Mouse (Mus musculus) Muller cell, postnatal 12 days (primary cell): ENCODE data around the gene Amer3.
"Not testable (repeated sequence)": the region's sequence is repeated elsewhere in the genome, so short reads cannot be mapped to it uniquely, and the experiment has no call there.

Source experiments
- DNase-seq: peaks from one replicate; pipeline ENCODE4 v3.0.0-alpha.2; 2015; ENCODE audit errors: inconsistent ontology term

Gene Amer3

DNA sequence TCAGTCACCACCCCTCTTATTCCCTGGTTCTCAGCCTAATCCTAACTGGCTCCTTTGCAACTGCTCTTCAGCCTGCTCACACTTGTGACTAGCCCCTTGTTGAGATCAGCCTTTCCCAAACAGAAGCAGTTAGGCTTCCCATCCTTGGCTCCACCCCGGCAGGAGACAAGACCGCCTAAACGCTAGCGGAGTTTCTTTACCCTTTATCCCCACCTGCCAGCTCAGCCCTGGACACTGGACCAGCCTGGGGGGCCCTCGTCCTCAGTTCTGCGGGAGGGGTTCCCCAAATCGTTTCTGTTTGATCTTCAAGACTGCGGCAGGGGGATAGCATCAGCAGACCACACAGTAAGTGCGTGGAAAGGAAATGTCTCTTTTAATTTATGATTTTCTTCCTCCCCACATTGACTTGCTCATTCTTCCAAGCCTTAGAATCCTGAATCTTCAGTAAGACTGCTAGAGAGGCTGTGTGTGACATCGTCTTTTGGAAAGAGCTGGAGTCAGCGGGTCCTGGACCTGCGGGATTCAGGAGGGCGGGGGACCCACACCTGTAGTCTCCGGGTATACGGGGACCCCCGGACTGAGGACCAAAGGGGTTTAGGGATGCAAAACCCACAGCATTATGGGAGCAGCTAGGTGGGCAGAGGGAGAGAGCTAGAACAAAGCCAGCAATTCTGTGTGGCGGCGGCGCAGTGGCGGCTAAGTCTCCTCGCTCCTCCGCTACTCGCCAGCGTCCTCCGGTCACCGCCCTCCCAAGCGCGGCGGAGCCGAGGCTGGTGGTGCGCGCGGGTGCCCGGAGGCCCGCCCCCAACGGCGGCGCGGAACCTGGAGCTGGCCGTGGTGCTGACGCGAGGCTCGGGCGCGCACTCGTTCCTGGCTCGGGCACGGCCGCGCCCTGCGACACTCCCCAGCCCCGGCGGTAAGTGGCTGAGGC is at the start of gene Amer3:
Gene Amer3 (plus strand): TSS at position 807 of the 931 bp plus-strand sequence.
- peak; percentile 86 for DNase-seq

DNA sequence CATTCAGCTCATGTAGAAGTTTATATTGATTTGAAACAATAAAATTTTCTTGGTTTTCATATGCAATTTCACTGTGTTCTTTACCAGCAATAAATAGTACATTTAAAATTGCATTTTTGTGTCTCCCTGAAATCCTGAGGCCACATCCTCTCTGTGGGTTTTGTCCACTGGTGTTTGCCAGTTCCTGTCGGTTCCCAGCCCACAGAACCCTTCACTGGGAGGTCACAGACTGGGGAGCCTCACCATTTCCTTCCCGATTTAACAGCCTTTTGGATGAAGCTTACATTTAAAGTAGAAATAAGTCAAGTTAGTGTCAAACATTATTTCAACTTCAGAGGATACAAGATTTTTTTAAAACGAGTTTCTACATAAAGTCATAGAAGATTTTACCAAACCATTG is 44.9 kb upstream of the Amer3 start:
- DNase-seq, result not testable (repeated sequence)

DNA sequence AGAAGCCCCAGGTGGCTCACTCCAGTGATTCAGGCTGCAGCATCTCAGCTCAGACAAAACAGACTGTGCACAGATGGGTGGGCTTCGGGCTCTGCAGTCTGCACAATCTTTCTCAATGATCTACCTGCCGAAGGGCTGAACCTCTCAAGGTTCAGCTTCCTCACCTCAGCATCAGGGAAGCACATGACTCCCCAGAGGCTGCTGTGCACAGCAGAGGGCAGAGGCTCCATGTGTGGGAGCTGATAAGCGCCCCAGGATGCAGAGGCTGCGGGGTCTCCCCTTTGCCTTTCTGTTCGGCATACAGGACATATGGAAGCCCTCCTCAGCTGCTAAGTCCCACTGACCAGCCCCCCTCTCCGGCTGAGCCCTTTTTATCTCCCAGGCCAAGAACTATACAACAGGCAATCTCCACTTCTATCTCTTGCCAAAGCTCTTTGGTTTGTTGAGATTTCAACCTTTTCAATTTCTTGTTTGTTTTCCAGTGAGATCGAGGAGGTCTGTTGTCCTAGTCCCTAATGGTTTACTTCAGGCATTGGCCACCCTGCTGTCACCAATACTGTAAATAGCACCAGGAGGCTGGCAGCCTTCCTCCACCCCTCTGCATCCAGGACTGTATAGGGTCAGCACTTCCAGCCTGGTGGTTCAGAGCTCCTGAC is 44.3 kb upstream of the Amer3 start, which contains the start of gene Cfc1:
Gene Cfc1 (plus strand): TSS at position 606 of the 656 bp plus-strand sequence.
- not testable (repeated sequence) for DNase-seq

DNA sequence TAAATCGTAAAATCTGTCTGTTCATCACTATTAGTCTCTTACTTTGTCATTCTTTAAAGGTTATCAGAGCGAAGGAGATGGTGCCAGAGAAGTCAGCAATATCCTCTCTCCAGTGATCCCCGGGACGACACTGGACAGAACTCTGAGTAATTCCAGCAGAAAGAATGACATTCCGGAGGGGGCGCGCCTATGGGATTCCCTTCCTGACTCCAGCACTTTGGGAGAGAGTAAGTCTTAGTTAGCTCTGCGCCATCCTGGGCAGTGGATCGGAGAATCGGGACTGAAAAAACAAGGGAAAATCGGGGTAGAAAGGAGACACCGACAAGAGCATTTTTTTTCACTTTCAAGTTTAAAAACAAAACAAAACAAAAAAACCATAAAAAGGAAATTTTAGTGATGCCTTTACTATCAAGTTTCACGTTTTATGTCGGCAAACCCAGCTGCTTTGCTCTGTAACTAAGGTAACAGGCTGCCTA is 43.1 kb upstream of the Amer3 start:
- DNase-seq, result peak; percentile 30

DNA sequence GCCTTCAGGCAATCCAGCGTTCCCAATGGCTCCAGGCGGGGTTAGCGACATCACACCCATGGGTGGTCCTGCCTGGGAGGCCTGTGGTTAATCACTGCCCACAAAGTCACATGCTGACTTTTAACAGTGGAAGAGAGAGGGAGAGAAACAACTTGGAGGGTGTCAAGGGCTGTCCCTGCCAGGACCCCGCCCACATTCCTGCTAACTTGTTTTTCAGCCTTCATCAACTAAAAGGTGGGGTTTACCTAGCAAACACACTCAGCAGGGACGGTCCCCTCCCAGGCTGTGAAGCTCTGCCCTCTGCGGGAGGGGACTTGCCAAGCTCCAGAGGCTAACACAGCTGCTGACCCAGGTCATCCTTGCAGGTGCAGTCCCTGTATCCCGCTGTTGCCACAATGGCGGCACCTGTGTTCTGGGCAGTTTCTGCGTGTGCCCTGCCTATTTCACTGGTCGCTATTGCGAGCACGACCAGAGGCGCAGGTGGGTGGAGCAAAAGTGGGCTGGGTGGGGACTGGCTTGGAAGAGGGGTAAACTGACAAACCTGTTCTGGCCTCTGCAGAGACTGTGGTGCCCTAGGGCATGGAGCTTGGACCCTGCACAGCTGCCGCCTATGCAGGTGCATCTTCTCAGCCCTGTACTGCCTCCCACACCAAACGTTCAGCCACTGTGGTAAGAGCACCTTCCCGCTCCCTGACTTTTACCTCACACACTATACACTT is 42.5 kb upstream of the Amer3 start:
- peak; percentile 38 for DNase-seq

DNA sequence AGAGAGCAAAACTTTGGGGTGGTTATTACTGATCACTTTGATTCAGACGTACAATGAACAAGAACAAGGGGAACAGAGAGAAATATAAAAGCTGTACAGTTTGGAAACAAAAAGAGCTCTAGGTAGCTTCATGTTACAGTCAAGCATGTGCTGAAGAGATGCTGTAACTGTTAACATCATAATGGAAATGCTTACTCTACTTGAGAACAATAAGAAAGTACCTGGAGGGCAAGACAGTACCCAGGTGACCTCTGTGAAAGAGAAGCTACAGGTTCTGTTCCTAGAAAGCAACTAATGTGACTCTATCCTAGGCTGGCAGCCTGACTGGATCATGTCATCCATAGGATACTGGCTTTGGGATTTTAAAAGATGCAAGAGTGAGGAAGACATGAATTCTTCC is 32.4 kb upstream of the Amer3 start:
- no peak for DNase-seq

DNA sequence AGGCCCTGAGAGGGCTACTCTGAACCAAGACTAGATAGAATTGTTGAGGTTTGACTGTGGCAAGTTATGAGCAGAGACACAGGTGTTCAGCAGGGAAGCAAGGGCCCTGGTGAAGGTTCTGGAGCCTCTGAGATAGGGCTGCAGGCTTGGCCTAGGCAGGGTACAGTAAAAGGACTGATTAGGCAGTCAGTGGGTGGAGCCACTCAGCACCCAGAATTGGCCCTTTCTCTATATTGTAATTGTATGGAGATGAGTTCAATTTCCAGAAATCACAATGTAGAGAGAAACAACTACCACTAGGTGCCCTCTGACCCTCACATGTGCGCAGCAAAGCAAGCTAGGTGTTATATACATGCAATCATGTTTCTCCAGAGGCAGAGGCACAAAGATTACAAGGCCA is 25.8 kb upstream of the Amer3 start:
- DNase-seq, result no peak

DNA sequence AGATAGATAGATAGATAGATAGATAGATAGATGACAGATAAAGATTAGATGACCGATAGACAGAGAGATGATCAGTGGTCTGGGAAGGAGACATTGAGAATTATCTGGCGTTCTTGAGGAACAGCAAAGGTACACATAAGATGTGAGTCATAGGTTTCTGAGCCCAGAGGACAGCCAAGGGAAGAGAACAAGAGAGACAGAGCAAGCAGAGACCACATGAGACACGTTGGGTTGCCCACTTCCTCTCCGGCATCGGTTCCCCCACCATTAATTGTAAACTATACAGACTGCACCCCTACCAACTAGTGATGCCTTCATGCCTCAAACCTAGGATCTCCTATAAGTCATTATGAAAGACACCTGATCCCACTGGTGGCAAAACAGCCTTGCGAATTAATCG is 25.2 kb upstream of the Amer3 start:
- DNase-seq, result no peak

DNA sequence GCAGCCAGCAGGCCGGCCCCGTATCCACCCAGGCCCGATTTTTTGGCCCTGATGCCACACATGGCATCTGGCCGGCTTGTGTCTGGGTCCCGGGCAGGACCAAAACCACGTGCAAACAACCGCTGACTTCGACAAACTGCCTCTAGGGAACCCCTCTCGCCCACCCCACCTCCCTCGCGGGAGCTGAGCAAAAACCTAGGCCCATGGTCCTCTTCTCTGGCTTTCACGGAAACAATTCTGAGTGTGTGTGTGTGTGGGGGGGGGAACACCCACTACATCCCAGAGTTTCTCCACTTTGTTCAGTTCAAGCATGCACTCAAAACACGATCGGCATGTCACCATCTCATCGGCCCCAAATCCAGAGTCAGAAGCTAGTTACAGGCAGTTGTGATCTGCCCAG is 18.6 kb upstream of the Amer3 start, which contains the start of gene Prss40:
Gene Prss40 (minus strand): TSS at position 101 of the 400 bp plus-strand sequence.
- DNase-seq, result no peak

DNA sequence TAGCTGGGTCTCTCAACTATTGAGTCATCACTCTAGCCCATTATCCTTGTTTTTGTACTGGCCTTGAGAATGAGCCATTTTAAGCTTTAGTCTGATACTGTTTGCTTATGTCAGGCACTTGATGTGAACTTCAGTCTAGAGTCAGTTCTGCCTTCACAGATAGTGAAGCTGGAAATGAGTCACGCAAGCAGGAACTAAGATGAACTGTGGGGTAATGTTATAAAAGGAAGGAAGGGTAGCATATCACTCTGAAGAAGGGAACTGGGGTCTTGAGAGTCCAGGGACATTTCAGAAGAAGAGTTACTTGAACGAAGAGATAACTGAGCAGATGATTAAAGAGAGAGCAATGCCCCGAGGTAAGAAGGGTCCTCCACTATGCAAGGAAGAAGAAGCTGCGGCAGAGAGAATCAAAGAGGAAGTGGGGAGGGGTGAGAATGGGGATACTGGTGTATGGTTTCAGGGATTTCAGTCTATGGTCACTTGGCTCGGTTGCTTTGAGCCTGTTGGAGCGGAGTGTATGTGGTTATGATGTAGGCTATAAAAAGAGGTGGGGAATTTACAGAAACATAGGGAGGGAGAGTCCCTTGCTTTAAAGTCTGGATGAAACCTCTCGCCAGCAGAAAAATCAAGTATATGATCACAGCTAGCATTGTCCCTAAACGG is 14.9 kb upstream of the Amer3 start:
- DNase-seq, result no peak

DNA sequence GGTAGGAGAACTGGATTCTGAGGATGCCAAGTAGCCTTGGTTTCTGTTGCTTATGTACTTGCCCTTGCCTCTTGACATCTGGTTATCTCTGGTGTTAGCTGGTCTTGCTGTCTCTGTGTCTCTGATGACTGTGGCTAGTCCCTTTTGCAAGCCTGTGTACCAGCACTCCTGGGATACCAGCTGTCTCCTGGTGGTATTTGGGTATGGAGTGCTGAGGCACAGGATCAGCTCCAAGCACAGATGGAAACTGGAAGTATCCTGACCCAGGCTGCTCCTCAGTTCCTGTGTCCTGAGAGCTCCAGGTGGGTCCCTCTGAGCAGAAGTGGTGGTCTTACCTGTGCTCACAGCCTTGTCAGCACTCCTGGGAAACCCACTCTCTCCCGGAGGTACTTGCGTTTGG is 11.3 kb upstream of the Amer3 start:
- DNase-seq, result no peak

DNA sequence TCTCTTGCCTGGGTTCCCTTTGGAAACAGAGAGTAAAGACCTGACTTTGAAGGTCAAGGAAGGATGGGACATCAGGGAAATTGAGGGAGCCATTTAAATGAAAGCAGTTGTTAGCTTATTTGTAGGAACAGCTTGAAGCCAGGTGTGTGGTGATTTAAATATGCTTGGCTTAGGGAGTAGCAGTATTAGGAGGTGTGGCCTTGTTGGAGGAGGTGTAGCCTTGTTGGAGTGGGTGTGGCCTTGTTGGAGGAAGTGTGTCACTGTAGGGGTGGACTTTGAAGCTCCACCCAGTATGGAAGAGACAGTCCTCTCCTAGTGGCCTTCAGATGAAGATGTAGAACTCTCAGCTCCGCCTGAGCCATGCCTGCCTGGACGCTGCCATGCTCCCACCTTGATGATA is 9.6 kb upstream of the Amer3 start:
- DNase-seq, result no peak

DNA sequence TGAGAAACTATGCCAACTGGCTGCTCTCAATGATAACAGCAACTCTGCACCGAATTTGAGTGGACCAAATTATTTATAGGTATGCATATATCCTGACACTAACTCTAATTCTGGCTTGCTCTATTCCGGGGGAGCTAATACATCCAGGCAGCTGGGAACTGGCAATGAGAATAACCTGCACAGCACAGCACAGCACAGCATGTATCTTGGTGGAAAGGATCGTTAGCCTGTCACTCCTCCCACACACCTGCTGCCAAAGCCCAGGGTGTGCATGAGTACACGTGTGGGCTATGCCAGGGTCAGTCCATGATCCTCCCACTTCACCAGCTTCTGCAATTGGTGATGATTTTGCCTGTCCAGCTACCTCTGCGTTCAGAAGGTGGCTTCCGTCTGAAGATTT is 8.0 kb upstream of the Amer3 start:
- DNase-seq, result no peak

DNA sequence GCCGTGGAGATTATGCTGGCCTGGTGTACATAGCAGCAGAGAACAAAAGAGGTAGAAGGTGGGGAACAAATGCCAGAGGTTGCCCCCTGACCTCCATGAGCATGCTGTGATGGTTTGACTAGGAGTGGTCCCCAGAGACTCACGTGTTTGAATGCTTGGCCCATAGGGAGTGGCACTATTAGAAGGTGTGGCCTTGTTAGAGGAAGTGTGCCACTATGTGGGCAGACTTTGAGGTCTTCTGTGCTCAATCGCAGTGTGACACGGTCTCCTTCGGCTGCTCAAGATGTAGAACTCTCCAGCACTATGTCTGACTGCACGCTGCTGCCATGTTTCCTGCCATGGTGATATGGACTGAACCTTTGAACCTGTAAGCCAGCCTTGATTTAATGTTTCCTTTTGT is 6.2 kb upstream of the Amer3 start:
- DNase-seq, result no peak

DNA sequence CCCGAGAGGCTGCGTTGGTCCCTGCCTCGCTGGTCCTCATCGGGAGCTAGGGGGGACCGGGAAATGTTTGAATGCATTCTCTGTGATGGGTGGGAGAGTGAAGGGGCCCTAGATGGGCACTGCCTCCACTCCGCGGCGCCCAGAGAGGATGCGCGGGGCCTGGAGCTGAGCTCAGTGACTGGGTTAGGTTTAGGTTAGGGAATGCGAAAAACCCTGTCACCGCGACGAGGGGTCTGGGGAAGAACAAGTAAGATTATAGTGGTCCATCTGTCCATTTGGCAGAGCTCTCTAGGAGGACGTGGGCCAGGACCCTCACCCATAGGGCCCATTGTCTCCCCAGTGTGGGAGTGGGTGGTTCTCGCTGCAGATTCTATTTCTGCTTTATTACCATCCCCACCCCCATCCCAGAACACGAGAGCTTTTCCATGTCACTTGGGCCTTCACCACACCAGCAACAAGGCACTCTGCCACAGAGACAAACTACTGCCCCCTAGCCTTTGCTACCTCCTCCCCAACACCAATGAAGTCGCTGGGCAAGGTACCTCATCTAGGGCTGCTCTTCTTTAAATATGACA is 412 bp downstream of the Amer3 start:
- DNase-seq, result no peak

DNA sequence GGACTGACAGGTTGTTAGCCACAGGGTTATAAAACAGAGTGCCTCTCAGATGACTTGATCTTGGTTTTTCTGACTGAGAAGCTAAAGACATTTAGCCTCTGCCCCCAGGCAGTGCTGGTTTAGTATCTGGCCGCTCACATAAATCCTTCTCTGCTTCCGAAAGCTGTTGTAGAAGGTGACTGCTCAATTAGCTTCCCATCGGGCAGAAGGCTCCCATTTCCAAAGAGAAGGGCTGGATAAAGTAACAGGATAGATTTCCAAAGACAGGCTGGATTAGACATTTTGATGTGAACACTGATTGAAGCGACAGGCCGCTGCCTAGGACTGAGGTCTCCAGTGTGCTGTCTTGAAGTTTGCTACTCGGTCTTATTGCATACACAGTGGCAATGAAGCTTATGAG is 2.8 kb downstream of the Amer3 start:
- DNase-seq, result no peak

DNA sequence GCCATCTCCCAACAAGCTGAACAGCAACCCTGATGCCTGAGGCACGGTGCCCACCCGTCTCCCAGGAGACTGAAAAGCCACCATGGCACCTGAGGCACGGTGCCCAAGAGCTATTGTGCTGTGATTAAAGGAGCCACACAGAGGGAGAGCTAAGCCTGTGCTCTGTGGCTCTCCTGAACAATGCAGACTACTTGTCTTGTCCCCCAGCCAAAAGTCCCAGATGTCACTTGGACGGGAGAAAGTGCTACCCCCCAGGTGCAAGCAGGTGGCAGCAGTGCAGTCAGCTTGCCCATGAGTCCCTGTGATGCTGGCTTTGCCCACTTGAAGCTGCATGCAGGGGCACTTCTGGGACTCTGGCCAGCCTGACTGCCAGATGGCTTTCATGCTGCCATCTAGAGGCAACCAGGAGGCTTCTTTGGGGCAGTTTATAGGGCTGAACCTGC is 4.4 kb downstream of the Amer3 start:
- peak; percentile 40 for DNase-seq

DNA sequence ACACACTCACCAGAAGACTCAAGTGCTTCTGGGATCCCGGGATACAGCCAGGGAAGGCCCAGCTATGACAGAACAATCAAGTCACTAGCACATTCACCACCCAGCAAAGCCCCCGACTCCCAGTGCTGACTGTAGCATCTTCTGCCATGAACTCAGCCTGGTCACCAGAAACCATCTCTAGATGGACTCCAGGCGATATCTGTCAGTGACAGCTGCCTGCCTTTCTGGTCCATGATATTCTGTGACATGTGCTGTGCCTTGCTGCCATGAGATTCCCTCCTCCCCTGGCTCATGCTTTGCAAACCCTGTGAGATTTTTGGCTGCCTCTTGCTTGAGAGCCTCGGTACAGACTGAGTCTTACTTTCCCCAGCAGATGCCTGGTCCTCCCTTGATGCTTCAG is 5.3 kb downstream of the Amer3 start:
- no peak for DNase-seq

DNA sequence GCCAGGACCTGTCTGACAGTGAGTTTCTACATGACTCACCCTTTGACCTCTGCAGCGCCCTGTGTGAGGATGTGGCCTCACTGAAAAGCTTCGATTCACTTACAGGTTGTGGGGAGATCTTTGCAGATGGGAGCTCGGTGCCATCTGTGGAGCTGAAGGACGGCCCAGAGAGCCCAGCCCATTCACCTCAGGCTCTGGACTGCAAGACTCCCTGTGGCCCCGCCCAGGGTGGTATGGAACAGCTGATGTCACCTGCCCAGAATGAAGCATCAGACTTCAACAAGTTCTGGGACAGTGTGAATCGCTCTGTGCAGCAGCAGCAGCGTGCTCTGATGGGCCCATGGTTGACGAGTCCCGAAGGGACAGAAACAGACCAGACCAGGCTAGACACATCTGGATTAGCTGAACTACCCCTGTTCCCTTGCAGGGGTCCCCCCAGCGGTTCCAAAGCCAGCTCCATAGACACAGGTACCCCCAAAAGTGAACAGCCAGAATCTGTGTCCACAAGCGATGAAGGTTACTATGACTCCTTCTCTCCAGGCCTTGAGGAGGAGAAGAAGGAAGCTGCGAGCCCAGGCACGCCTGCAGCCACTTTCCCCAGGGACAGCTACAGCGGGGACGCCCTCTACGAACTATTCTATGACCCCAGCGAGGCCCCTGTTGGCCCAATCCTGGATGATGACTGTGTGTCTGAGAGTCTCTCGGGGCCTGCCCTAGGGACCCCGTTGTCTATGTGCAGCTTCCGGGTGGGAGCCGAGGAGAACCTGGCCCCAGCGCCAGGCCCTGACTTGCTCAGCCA is 8.0 kb downstream of the Amer3 start:
- no peak for DNase-seq

DNA sequence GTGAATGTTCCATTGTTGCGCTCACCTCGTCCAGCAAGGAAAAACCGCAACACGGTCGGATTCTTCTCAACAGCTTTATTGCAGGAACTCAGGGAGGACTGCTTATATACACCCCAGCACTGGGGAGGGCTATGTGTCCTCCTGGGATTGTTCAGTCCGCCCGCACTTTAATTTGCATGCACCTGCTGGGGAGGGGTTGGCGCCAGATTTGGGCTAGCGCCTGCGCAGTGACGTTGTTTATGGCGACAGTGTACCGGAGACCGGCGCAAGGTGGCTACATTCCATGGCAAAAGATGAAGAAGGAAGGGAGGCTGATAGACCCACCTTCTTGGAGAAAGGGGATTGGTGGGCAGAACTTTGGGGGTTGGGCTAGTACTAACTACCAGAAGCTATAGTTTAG is 20.5 kb downstream of the Amer3 start:
- no peak for DNase-seq
